Mouse (Mus musculus) embryonic facial prominence, embryonic 12.5 days (tissue): ENCODE results near the gene Pkdcc. TPM values are rescaled to one million over a fixed set of nuclear protein-coding genes. Genes with fewer than 3 reads are reported as not detected.
A peak's percentile ranks its signal among the peaks of the same experiment; 100 is the strongest.

Experiments
- ATAC-seq: fragments of 200-750 bp; cut with Nextera tagmentation; 2 replicates; pipeline ENCODE4 v1.8.0; 2017; ENCODE audit not compliant: insufficient number of reproducible peaks, insufficient read depth, low FRiP score, low TSS enrichment
- H3K27ac ChIP-seq: fragments of 300-500 bp; sonication (generic); 2 replicates; pipeline ENCODE4 v1.5.1; 2016; ENCODE audit warnings: mild to moderate bottlenecking
- H3K27me3 ChIP-seq: fragments of 300-500 bp; sonication (generic); 2 replicates; pipeline ENCODE4 v1.6.1; 2016; ENCODE audit warnings: mild to moderate bottlenecking, moderate library complexity
- H3K36me3 ChIP-seq: fragments of 300-500 bp; sonication (generic); 2 replicates; pipeline ENCODE4 v1.6.1; 2016; ENCODE audit warnings: mild to moderate bottlenecking
- H3K4me1 ChIP-seq: fragments of 300-500 bp; sonication (generic); 2 replicates; pipeline ENCODE4 v1.6.1; 2016
- H3K4me2 ChIP-seq: fragments of 300-500 bp; sonication (generic); replicated peaks from 2 replicates; pipeline ENCODE4 v1.6.1; 2016; ENCODE audit warnings: mild to moderate bottlenecking, moderate library complexity
- H3K4me3 ChIP-seq: fragments of 300-500 bp; sonication (generic); 2 replicates; pipeline ENCODE4 v1.5.1; 2016; ENCODE audit warnings: mild to moderate bottlenecking
- H3K9ac ChIP-seq: fragments of 300-500 bp; sonication (generic); 2 replicates; pipeline ENCODE4 v1.6.1; 2016; ENCODE audit warnings: mild to moderate bottlenecking, moderate library complexity
- H3K9me3 ChIP-seq: fragments of 300-500 bp; sonication (generic); 2 replicates; pipeline ENCODE4 v1.6.1; 2016; ENCODE audit warnings: mild to moderate bottlenecking, moderate library complexity
- WGBS: fragments of 180-500 bp; shearing (Covaris S2); methylation state at CpG from one replicate; pipeline ENCODE4 v1.1.7; 2016; 5-methylcytosine and 5-hydroxymethylcytosine counted together
- polyA plus RNA-seq: library from polyadenylated mRNA; unstranded; fragments of >200 nt; fragmentation: Nextera tagmentation; extraction: Ambion mirVana; gene quantifications from 2 replicates; pipeline ENCODE4 v1.2.1, GENCODE M21; 2016

Pkdcc gene
- polyA plus RNA-seq, 1 experiment from 2014 or later: 27.3 TPM

- WGBS: 42% methylated on average over 2 of the region's 2 CpGs
- no peak for ATAC-seq
- Histone ChIP-seq H3K4me2 (no peak overlapping the region), H3K36me3 (no peaks in the 10 kb centered on the region), H3K4me3 (no peak overlapping the region), H3K4me1 (peaks cover 16% of the 10 kb centered on the region; the same call in 1 of the 2 replicates), H3K9ac (no peak overlapping the region), H3K27ac (no peak overlapping the region), H3K27me3 (no peaks in the 10 kb centered on the region), H3K9me3 (no peaks in the 10 kb centered on the region)
Measured at GRCm38 (mm10) chr17:83248467-83248866, 33.4 kb downstream of the Pkdcc start.

- no peaks in the 10 kb centered on the region for H3K27me3 ChIP-seq
- ATAC-seq: no peak
- H3K4me2 ChIP-seq: no peak overlapping the region
Measured at GRCm38 (mm10) chr17:83250903-83251526, 35.9 kb downstream of the Pkdcc start.

GRCm38 (mm10) chr17:83253051-83253649 is 38.1 kb downstream of the Pkdcc start:
- 0 out of 2 replicates have a peak, but pooled peaks cover 11% of the 10 kb centered on the region for H3K4me1 ChIP-seq
- no peak overlapping the region for H3K4me3 ChIP-seq
- no peaks in the 10 kb centered on the region for H3K27me3 ChIP-seq
- ATAC-seq: no peak
- no peak overlapping the region for H3K27ac ChIP-seq
- no peak overlapping the region for H3K9ac ChIP-seq
- H3K36me3 ChIP-seq: no peaks in the 10 kb centered on the region
- 0 out of 2 replicates have a peak, but pooled peaks cover 4% of the 10 kb centered on the region for H3K9me3 ChIP-seq
- WGBS: 29% methylated on average over 12 of the region's 12 CpGs
- H3K4me2 ChIP-seq: no peak overlapping the region

More at GRCm38 (mm10) chr17:83250903-83251526, 35.9 kb downstream of the Pkdcc start:
- Histone ChIP-seq H3K9ac (no peak overlapping the region), H3K4me1 (peaks cover 16% of the 10 kb centered on the region; the same call in 1 of the 2 replicates), H3K36me3 (no peaks in the 10 kb centered on the region), H3K4me3 (no peak overlapping the region), H3K27ac (0 out of 2 replicates have a peak overlapping the region, but pooled peaks have one; percentile 9), H3K9me3 (0 out of 2 replicates have a peak, but pooled peaks cover 4% of the 10 kb centered on the region)
- WGBS: 45% methylated on average over 18 of the region's 18 CpGs

GRCm38 (mm10) chr17:83267202-83268128 is 52.4 kb downstream of the Pkdcc start:
- H3K9me3 ChIP-seq: no peaks in the 10 kb centered on the region
- H3K9ac ChIP-seq: no peak overlapping the region
- peak; percentile 84 for ATAC-seq
- 49% methylated on average over 23 of the region's 23 CpGs for WGBS
- H3K27ac ChIP-seq: no peak overlapping the region
- no peaks in the 10 kb centered on the region for H3K4me1 ChIP-seq
- peak overlapping the region; percentile 14; the same call in 1 of the 2 replicates for H3K4me3 ChIP-seq
- H3K27me3 ChIP-seq: no peaks in the 10 kb centered on the region
- no peaks in the 10 kb centered on the region for H3K36me3 ChIP-seq
- peak overlapping the region; percentile 37 for H3K4me2 ChIP-seq

GRCm38 (mm10) chr17:83271509-83271908 is 56.4 kb downstream of the Pkdcc start:
- WGBS: 1% methylated on average over 3 of the region's 3 CpGs
- no peak overlapping the region for H3K27ac ChIP-seq
- peaks cover 18% of the 10 kb centered on the region; the same call in 1 of the 2 replicates for H3K27me3 ChIP-seq
- H3K9ac ChIP-seq: no peak overlapping the region
- H3K4me3 ChIP-seq: no peak overlapping the region
- H3K9me3 ChIP-seq: no peaks in the 10 kb centered on the region
- H3K4me2 ChIP-seq: no peak overlapping the region
- no peaks in the 10 kb centered on the region for H3K36me3 ChIP-seq
- no peak for ATAC-seq
- peaks cover 13% of the 10 kb centered on the region for H3K4me1 ChIP-seq

- no peak overlapping the region for H3K4me3 ChIP-seq
- ATAC-seq: no peak
Measured at GRCm38 (mm10) chr17:83272641-83273040, 57.5 kb downstream of the Pkdcc start.

GRCm38 (mm10) chr17:83273636-83274035 is 58.5 kb downstream of the Pkdcc start:
- Histone ChIP-seq H3K27me3 (peaks cover 18% of the 10 kb centered on the region; the same call in 1 of the 2 replicates), H3K9me3 (no peaks in the 10 kb centered on the region), H3K9ac (no peak overlapping the region), H3K4me1 (peaks cover 30% of the 10 kb centered on the region), H3K4me3 (no peak overlapping the region), H3K4me2 (peak overlapping the region; percentile 26), H3K27ac (no peak overlapping the region), H3K36me3 (no peaks in the 10 kb centered on the region)
- no peak for ATAC-seq
- 22% methylated on average over 9 of the region's 9 CpGs for WGBS

More at GRCm38 (mm10) chr17:83272641-83273040, 57.5 kb downstream of the Pkdcc start:
- H3K4me2 ChIP-seq: no peak overlapping the region
- no peaks in the 10 kb centered on the region for H3K9me3 ChIP-seq
- no peak overlapping the region for H3K27ac ChIP-seq
- no peaks in the 10 kb centered on the region for H3K36me3 ChIP-seq
- 65% methylated on average over 8 of the region's 8 CpGs for WGBS
- H3K4me1 ChIP-seq: peaks cover 25% of the 10 kb centered on the region
- peaks cover 18% of the 10 kb centered on the region; the same call in 1 of the 2 replicates for H3K27me3 ChIP-seq
- no peak overlapping the region for H3K9ac ChIP-seq

- Histone ChIP-seq H3K4me3 (no peak overlapping the region), H3K9ac (no peak overlapping the region), H3K9me3 (no peaks in the 10 kb centered on the region), H3K36me3 (no peaks in the 10 kb centered on the region), H3K27me3 (peaks cover 18% of the 10 kb centered on the region; the same call in 1 of the 2 replicates), H3K4me2 (no peak overlapping the region), H3K4me1 (peaks cover 35% of the 10 kb centered on the region), H3K27ac (0 out of 2 replicates have a peak overlapping the region, but pooled peaks have one; percentile 23)
- no peak for ATAC-seq
- 42% methylated on average over 4 of the region's 4 CpGs for WGBS
Measured at GRCm38 (mm10) chr17:83274101-83274500, 59.0 kb downstream of the Pkdcc start.

Other genes with a start within 250 kb of the Pkdcc start
- 66.7 and 68.0 TPM in 2 replicates for gene Eml4, start 135.6 kb downstream of the Pkdcc start, polyA plus RNA-seq